Mouse (Mus musculus) E14TG2a.4 (cell line): ENCODE data around the gene Xaf1.

Experiments
- CTCF ChIP-seq: conservative IDR thresholded peaks from 2 replicates; pipeline ENCODE4 v1.5.1; 2014; ENCODE audit warnings: low read length
- POU5F1 ChIP-seq: IDR thresholded peaks from 2 replicates; pipeline ENCODE4 v1.6.1; 2014; ENCODE audit warnings: low read length, borderline replicate concordance

- TF ChIP-seq CTCF: no peak
- TF ChIP-seq POU5F1: no peak
Measured at GRCm38 (mm10) chr11:72284532-72285182, 16.8 kb upstream of the Xaf1 start.
